Mouse (Mus musculus): Measurements from ENCODE around the gene Zfp981.
"Not testable (repeated sequence)": the region's sequence is repeated elsewhere in the genome, so short reads cannot be mapped to it uniquely, and the experiment has no call there.

The Zfp981 gene

GRCm38 (mm10) chr4:146485183-146485939 is 16.5 kb upstream of the Zfp981 start:
- not testable (repeated sequence) for DNase-seq (ENCODE audit: low spot score in 2 of 2)

GRCm38 (mm10) chr4:146486753-146487152 is 15.1 kb upstream of the Zfp981 start:
- not testable (repeated sequence) for DNase-seq (ENCODE audit: low spot score in 2 of 2)

GRCm38 (mm10) chr4:146489196-146489595 is 12.6 kb upstream of the Zfp981 start:
- DNase-seq (ENCODE audit: low spot score in 2 of 2): not testable (repeated sequence)

GRCm38 (mm10) chr4:146491993-146492392 is 9.8 kb upstream of the Zfp981 start:
- DNase-seq (ENCODE audit: low spot score in 2 of 2): not testable (repeated sequence)

- no peak for DNase-seq (ENCODE audit: low spot score in 2 of 2)
Measured at GRCm38 (mm10) chr4:146492439-146492838, 9.4 kb upstream of the Zfp981 start.

- no peak for DNase-seq (ENCODE audit: low spot score in 2 of 2)
Measured at GRCm38 (mm10) chr4:146492851-146493250, 9.0 kb upstream of the Zfp981 start.

- not testable (repeated sequence) for DNase-seq (ENCODE audit: low spot score in 2 of 2)
Measured at GRCm38 (mm10) chr4:146493319-146493907, 8.4 kb upstream of the Zfp981 start.

GRCm38 (mm10) chr4:146494980-146495379 is 6.8 kb upstream of the Zfp981 start:
- no peak for DNase-seq (ENCODE audit: low spot score in 2 of 2)

GRCm38 (mm10) chr4:146497695-146498275 is 4.0 kb upstream of the Zfp981 start:
- not testable (repeated sequence) for DNase-seq (ENCODE audit: low spot score in 2 of 2)

- not testable (repeated sequence) for DNase-seq (ENCODE audit: low spot score in 2 of 2)
Measured at GRCm38 (mm10) chr4:146509029-146509428, 7.2 kb downstream of the Zfp981 start.

GRCm38 (mm10) chr4:146511871-146512270 is 10.0 kb downstream of the Zfp981 start:
- DNase-seq (ENCODE audit: low spot score in 2 of 2): not testable (repeated sequence)

GRCm38 (mm10) chr4:146516474-146516873 is 14.6 kb downstream of the Zfp981 start:
- DNase-seq (ENCODE audit: low spot score in 2 of 2): no peak

- DNase-seq (ENCODE audit: low spot score in 2 of 2): not testable (repeated sequence)
Measured at GRCm38 (mm10) chr4:146517150-146517549, 15.3 kb downstream of the Zfp981 start.

- DNase-seq (ENCODE audit: low spot score in 2 of 2): no peak
Measured at GRCm38 (mm10) chr4:146520723-146521122, 18.9 kb downstream of the Zfp981 start.

- DNase-seq (ENCODE audit: low spot score in 2 of 2): no peak
Measured at GRCm38 (mm10) chr4:146534574-146534973, 32.7 kb downstream of the Zfp981 start.

GRCm38 (mm10) chr4:146535883-146536282 is 34.1 kb downstream of the Zfp981 start:
- no peak for DNase-seq (ENCODE audit: low spot score in 2 of 2)

GRCm38 (mm10) chr4:146579905-146580873 is 78.4 kb downstream of the Zfp981 start:
- DNase-seq (ENCODE audit: low spot score in 2 of 2): not testable (repeated sequence)
